Mouse (Mus musculus) heart, embryonic 10.5 days (tissue): ENCODE results near the gene Iqsec1. TPM values are rescaled to one million over a fixed set of nuclear protein-coding genes. Genes with fewer than 3 reads are reported as not detected.

Source experiments
- DNase-seq: peaks from one replicate; pipeline ENCODE4 v3.0.0-alpha.2; 2017; ENCODE audit warnings: low spot score
- H3K27ac ChIP-seq: fragments of 300-500 bp; sonication (generic); 2 replicates; pipeline ENCODE4 v1.5.1; 2016; ENCODE audit warnings: mild to moderate bottlenecking
- H3K27me3 ChIP-seq: fragments of 300-500 bp; sonication (generic); 2 replicates; pipeline ENCODE4 v1.6.1; 2016; ENCODE audit warnings: mild to moderate bottlenecking; ENCODE audit not compliant: poor library complexity, insufficient read depth, severe bottlenecking
- H3K36me3 ChIP-seq: fragments of 300-500 bp; sonication (generic); 2 replicates; pipeline ENCODE4 v1.6.1; 2016; ENCODE audit warnings: mild to moderate bottlenecking, moderate library complexity
- H3K4me1 ChIP-seq: fragments of 300-500 bp; sonication (generic); 2 replicates; pipeline ENCODE4 v1.6.1; 2016; ENCODE audit warnings: mild to moderate bottlenecking
- H3K4me3 ChIP-seq: fragments of 300-500 bp; sonication (generic); 2 replicates; pipeline ENCODE4 v1.5.1; 2016; ENCODE audit warnings: mild to moderate bottlenecking, moderate library complexity
- H3K9me3 ChIP-seq: fragments of 300-500 bp; sonication (generic); 2 replicates; pipeline ENCODE4 v1.6.1; 2016; ENCODE audit warnings: mild to moderate bottlenecking, moderate library complexity
- WGBS: fragments of 180-500 bp; shearing (Covaris S2); methylation state at CpG from one replicate; pipeline ENCODE4 v1.1.7; 2016; 5-methylcytosine and 5-hydroxymethylcytosine counted together
- polyA plus RNA-seq: library from polyadenylated mRNA; unstranded; fragments of >200 nt; fragmentation: Nextera tagmentation; extraction: Ambion mirVana; gene quantifications from 2 replicates; pipeline ENCODE4 v1.2.1, GENCODE M21; 2016

Gene Iqsec1
- polyA plus RNA-seq, 1 experiment from 2014 or later, result 12.1 TPM

GRCm38 (mm10) chr6:90706490-90706889, 282.0 kb downstream of the Iqsec1 start:
- H3K27me3 ChIP-seq, result no peaks in the 10 kb centered on the region
- no peaks in the 10 kb centered on the region for H3K36me3 ChIP-seq
- WGBS, result 81% methylated on average over 10 of the region's 10 CpGs
- H3K4me3 ChIP-seq, result no peak overlapping the region
- no peaks in the 10 kb centered on the region for H3K9me3 ChIP-seq
- H3K4me1 ChIP-seq, result peaks cover 97% of the 10 kb centered on the region
- peak overlapping the region; percentile 43; the same call in 1 of the 2 replicates for H3K27ac ChIP-seq
- DNase-seq, result no peak

- Histone ChIP-seq H3K9me3 (no peaks in the 10 kb centered on the region), H3K4me3 (no peak overlapping the region), H3K36me3 (no peaks in the 10 kb centered on the region), H3K27me3 (no peaks in the 10 kb centered on the region), H3K27ac (no peak overlapping the region), H3K4me1 (peaks cover 97% of the 10 kb centered on the region)
- no peak for DNase-seq
- WGBS, result 90% methylated on average over 3 of the region's 3 CpGs
Observed at GRCm38 (mm10) chr6:90705738-90706137, 282.7 kb downstream of the Iqsec1 start.

GRCm38 (mm10) chr6:90704705-90705344, 283.7 kb downstream of the Iqsec1 start:
- peak overlapping the region; percentile 73 for H3K27ac ChIP-seq
- WGBS, result 66% methylated on average over 2 of the region's 2 CpGs
- no peaks in the 10 kb centered on the region for H3K9me3 ChIP-seq
- H3K4me1 ChIP-seq, result peaks cover 97% of the 10 kb centered on the region
- no peaks in the 10 kb centered on the region for H3K27me3 ChIP-seq
- no peaks in the 10 kb centered on the region for H3K36me3 ChIP-seq
- no peak overlapping the region for H3K4me3 ChIP-seq
- no peak for DNase-seq

GRCm38 (mm10) chr6:90703782-90704181, 284.7 kb downstream of the Iqsec1 start:
- peaks cover 98% of the 10 kb centered on the region for H3K4me1 ChIP-seq

GRCm38 (mm10) chr6:90702837-90703735, 285.4 kb downstream of the Iqsec1 start:
- 23% methylated on average over 4 of the region's 4 CpGs for WGBS
- Histone ChIP-seq H3K9me3 (no peaks in the 10 kb centered on the region), H3K27me3 (no peaks in the 10 kb centered on the region), H3K4me3 (no peak overlapping the region), H3K36me3 (no peaks in the 10 kb centered on the region), H3K4me1 (peaks cover 99% of the 10 kb centered on the region), H3K27ac (peak overlapping the region; percentile 73)
- no peak for DNase-seq

More at GRCm38 (mm10) chr6:90703782-90704181, 284.7 kb downstream of the Iqsec1 start:
- Histone ChIP-seq H3K9me3 (no peaks in the 10 kb centered on the region), H3K4me3 (no peak overlapping the region), H3K27ac (peak overlapping the region; percentile 73), H3K27me3 (no peaks in the 10 kb centered on the region), H3K36me3 (no peaks in the 10 kb centered on the region)
- DNase-seq, result no peak
- 35% methylated on average over 2 of the region's 2 CpGs for WGBS

- no peak for DNase-seq
- Histone ChIP-seq H3K27me3 (no peaks in the 10 kb centered on the region), H3K4me3 (no peak overlapping the region), H3K27ac (peak overlapping the region; percentile 73), H3K4me1 (peaks cover 99% of the 10 kb centered on the region), H3K36me3 (no peaks in the 10 kb centered on the region), H3K9me3 (no peaks in the 10 kb centered on the region)
Observed at GRCm38 (mm10) chr6:90702197-90702596, 286.3 kb downstream of the Iqsec1 start.

GRCm38 (mm10) chr6:90701391-90701790, 287.1 kb downstream of the Iqsec1 start:
- H3K36me3 ChIP-seq, result no peaks in the 10 kb centered on the region
- no peaks in the 10 kb centered on the region for H3K27me3 ChIP-seq
- DNase-seq, result no peak
- no peaks in the 10 kb centered on the region for H3K9me3 ChIP-seq
- 79% methylated on average over 2 of the region's 2 CpGs for WGBS
- H3K4me3 ChIP-seq, result no peak overlapping the region
- peaks cover 98% of the 10 kb centered on the region for H3K4me1 ChIP-seq
- peak overlapping the region; percentile 78; the same call in 1 of the 2 replicates for H3K27ac ChIP-seq

GRCm38 (mm10) chr6:90700737-90701136, 287.7 kb downstream of the Iqsec1 start:
- Histone ChIP-seq H3K4me1 (peaks cover 99% of the 10 kb centered on the region), H3K9me3 (no peaks in the 10 kb centered on the region), H3K36me3 (no peaks in the 10 kb centered on the region), H3K4me3 (no peak overlapping the region), H3K27ac (peak overlapping the region; percentile 78; the same call in 1 of the 2 replicates), H3K27me3 (no peaks in the 10 kb centered on the region)
- WGBS, result 89% methylated on average over 2 of the region's 2 CpGs
- DNase-seq, result no peak

GRCm38 (mm10) chr6:90700068-90700467, 288.4 kb downstream of the Iqsec1 start:
- Histone ChIP-seq H3K36me3 (no peaks in the 10 kb centered on the region), H3K27ac (peak overlapping the region; percentile 78), H3K27me3 (no peaks in the 10 kb centered on the region), H3K4me1 (peaks cover 97% of the 10 kb centered on the region), H3K9me3 (no peaks in the 10 kb centered on the region), H3K4me3 (no peak overlapping the region)
- 16% methylated on average over 1 of the region's 1 CpGs for WGBS
- no peak for DNase-seq

GRCm38 (mm10) chr6:90698843-90699242, 289.6 kb downstream of the Iqsec1 start:
- H3K27ac ChIP-seq, result peak overlapping the region; percentile 78
- H3K36me3 ChIP-seq, result peaks cover 9% of the 10 kb centered on the region
- DNase-seq, result no peak
- no peak overlapping the region for H3K4me3 ChIP-seq
- H3K4me1 ChIP-seq, result peaks cover 88% of the 10 kb centered on the region
- no peaks in the 10 kb centered on the region for H3K27me3 ChIP-seq
- no peaks in the 10 kb centered on the region for H3K9me3 ChIP-seq
- 27% methylated on average over 6 of the region's 6 CpGs for WGBS

GRCm38 (mm10) chr6:90695754-90696153, 292.7 kb downstream of the Iqsec1 start:
- peaks cover 64% of the 10 kb centered on the region for H3K4me1 ChIP-seq
- 89% methylated on average over 1 of the region's 1 CpGs for WGBS

GRCm38 (mm10) chr6:90692404-90692803, 296.1 kb downstream of the Iqsec1 start:
- no peak for DNase-seq
- Histone ChIP-seq H3K27me3 (no peaks in the 10 kb centered on the region), H3K4me1 (peaks cover 63% of the 10 kb centered on the region), H3K9me3 (no peaks in the 10 kb centered on the region), H3K36me3 (peaks cover 57% of the 10 kb centered on the region), H3K27ac (no peak overlapping the region), H3K4me3 (no peak overlapping the region)
- WGBS, result 77% methylated on average over 2 of the region's 2 CpGs

More at GRCm38 (mm10) chr6:90695754-90696153, 292.7 kb downstream of the Iqsec1 start:
- Histone ChIP-seq H3K27ac (no peak overlapping the region), H3K27me3 (no peaks in the 10 kb centered on the region), H3K36me3 (peaks cover 37% of the 10 kb centered on the region), H3K4me3 (no peak overlapping the region), H3K9me3 (no peaks in the 10 kb centered on the region)
- DNase-seq, result no peak

GRCm38 (mm10) chr6:90691935-90692334, 296.6 kb downstream of the Iqsec1 start:
- Histone ChIP-seq H3K36me3 (peaks cover 57% of the 10 kb centered on the region), H3K27me3 (no peaks in the 10 kb centered on the region), H3K9me3 (no peaks in the 10 kb centered on the region), H3K4me3 (no peak overlapping the region), H3K27ac (no peak overlapping the region), H3K4me1 (peaks cover 63% of the 10 kb centered on the region)
- 76% methylated on average over 2 of the region's 2 CpGs for WGBS
- DNase-seq, result no peak
